Mouse (Mus musculus) spleen, adult 2 months (tissue): ENCODE measurements around the gene 2610318N02Rik.

Experiments
- CTCF ChIP-seq: fragments of 200-500 bp; IDR thresholded peaks from 2 replicates; pipeline ENCODE4 v1.5.1; 2011; ENCODE audit warnings: mild to moderate bottlenecking, inconsistent platforms; ENCODE audit not compliant: insufficient read depth, insufficient read length, insufficient replicate concordance; ENCODE audit errors: extremely low read depth
- POLR2A ChIP-seq: fragments of 200-500 bp; IDR thresholded peaks from 2 replicates; pipeline ENCODE4 v1.6.1; 2011; ENCODE audit warnings: low read depth, low read length, inconsistent platforms

- TF ChIP-seq CTCF (no peak), POLR2A (no peak)
Observed at GRCm38 (mm10) chr16:17086241-17086640, 38.7 kb downstream of the 2610318N02Rik start.
